Mouse (Mus musculus) lung, postnatal 0 days (tissue): ENCODE data around the gene Atp1b1. TPM values are rescaled to one million over a fixed set of nuclear protein-coding genes. Genes with fewer than 3 reads are reported as not detected.

Experiments
- ATAC-seq: fragments of 200-750 bp; cut with Nextera tagmentation; 2 replicates; pipeline ENCODE4 v1.8.0; 2017; ENCODE audit warnings: moderate library complexity
- DNase-seq: peaks from one replicate; pipeline ENCODE4 v3.0.0-alpha.2; 2016; ENCODE audit warnings: low spot score
- H3K27ac ChIP-seq: fragments of 300-500 bp; sonication (generic); 2 replicates; pipeline ENCODE4 v1.5.1; 2014; ENCODE audit warnings: antibody characterized with exemption, mild to moderate bottlenecking, low read length, mixed read lengths
- H3K27me3 ChIP-seq: fragments of 300-500 bp; sonication (generic); replicated peaks from 2 replicates; pipeline ENCODE4 v1.6.1; 2014; ENCODE audit warnings: low read length, mixed read lengths; ENCODE audit not compliant: insufficient read depth
- H3K36me3 ChIP-seq: fragments of 300-500 bp; sonication (generic); 2 replicates; pipeline ENCODE4 v1.6.1; 2014; ENCODE audit warnings: low read length, mixed read lengths; ENCODE audit not compliant: insufficient read depth
- H3K4me1 ChIP-seq: fragments of 300-500 bp; sonication (generic); 2 replicates; pipeline ENCODE4 v1.6.1; 2014; ENCODE audit warnings: antibody characterized with exemption, low read depth, low read length, mixed read lengths; ENCODE audit not compliant: insufficient read depth
- H3K4me2 ChIP-seq: fragments of 300-500 bp; sonication (generic); replicated peaks from 2 replicates; pipeline ENCODE4 v1.6.1; 2014; ENCODE audit warnings: low read depth, mild to moderate bottlenecking, low read length, moderate library complexity, mixed read lengths
- H3K4me3 ChIP-seq: fragments of 300-500 bp; sonication (generic); 2 replicates; pipeline ENCODE4 v1.5.1; 2014; ENCODE audit warnings: low read depth, low read length
- H3K9ac ChIP-seq: fragments of 300-500 bp; sonication (generic); replicated peaks from 2 replicates; pipeline ENCODE4 v1.6.1; 2014; ENCODE audit warnings: low read depth, mild to moderate bottlenecking
- H3K9me3 ChIP-seq: fragments of 300-500 bp; sonication (generic); 2 replicates; pipeline ENCODE4 v1.6.1; 2016; ENCODE audit warnings: low read length, mixed read lengths
- CTCF ChIP-seq: IDR thresholded peaks from 2 replicates; pipeline ENCODE4 v1.5.1; 2016; ENCODE audit warnings: antibody characterized with exemption, mild to moderate bottlenecking
- EP300 ChIP-seq: IDR thresholded peaks from 2 replicates; pipeline ENCODE4 v1.6.1; 2016; ENCODE audit warnings: antibody characterized with exemption, mild to moderate bottlenecking, control low read depth
- WGBS: fragments of 180-500 bp; shearing (Covaris S2); extraction: QIAGEN DNeasy Blood & Tissue Kit; methylation state at CpG from one replicate; pipeline ENCODE4 v1.1.7; 2014; 5-methylcytosine and 5-hydroxymethylcytosine counted together
- polyA plus RNA-seq: library from polyadenylated mRNA; unstranded; fragments of >200 nt; fragmentation: Nextera tagmentation; extraction: Ambion mirVana; gene quantifications from 2 replicates; pipeline ENCODE4 v1.2.1, GENCODE M21; 2015

Gene Atp1b1
- polyA plus RNA-seq, 1 experiment from 2014 or later: 444 TPM

- no peak for DNase-seq
- H3K27ac ChIP-seq: 0 out of 2 replicates have a peak overlapping the region, but pooled peaks have one; percentile 16
- no peak overlapping the region for H3K9ac ChIP-seq
- no peaks in the 10 kb centered on the region for H3K27me3 ChIP-seq
- WGBS: 69% methylated on average over 12 of the region's 12 CpGs
- no peaks in the 10 kb centered on the region for H3K4me1 ChIP-seq
- no peaks in the 10 kb centered on the region for H3K36me3 ChIP-seq
- ATAC-seq: no peak
- H3K4me2 ChIP-seq: no peak overlapping the region
- no peak overlapping the region for H3K4me3 ChIP-seq
- H3K9me3 ChIP-seq: no peaks in the 10 kb centered on the region
- TF ChIP-seq EP300 (no peak), CTCF (no peak)
Observed at GRCm38 (mm10) chr1:164416692-164417394, 41.3 kb downstream of the Atp1b1 start.

GRCm38 (mm10) chr1:164415347-164415751 is 42.8 kb downstream of the Atp1b1 start:
- TF ChIP-seq EP300 (no peak), CTCF (no peak)
- H3K36me3 ChIP-seq: no peaks in the 10 kb centered on the region
- H3K9me3 ChIP-seq: no peaks in the 10 kb centered on the region
- 68% methylated on average over 2 of the region's 2 CpGs for WGBS
- H3K27me3 ChIP-seq: no peaks in the 10 kb centered on the region
- H3K9ac ChIP-seq: no peak overlapping the region
- DNase-seq: no peak
- H3K27ac ChIP-seq: no peak overlapping the region
- ATAC-seq: no peak
- no peak overlapping the region for H3K4me3 ChIP-seq
- no peaks in the 10 kb centered on the region for H3K4me1 ChIP-seq
- H3K4me2 ChIP-seq: no peak overlapping the region

- 52% methylated on average over 11 of the region's 11 CpGs for WGBS
- Histone ChIP-seq H3K36me3 (no peaks in the 10 kb centered on the region), H3K9me3 (no peaks in the 10 kb centered on the region), H3K4me3 (no peak overlapping the region), H3K27ac (no peak overlapping the region), H3K4me1 (no peaks in the 10 kb centered on the region), H3K27me3 (no peaks in the 10 kb centered on the region), H3K9ac (no peak overlapping the region), H3K4me2 (no peak overlapping the region)
- DNase-seq (peak; percentile 88), ATAC-seq (peak; percentile 95)
- TF ChIP-seq EP300: peak; percentile 93
- no peak for TF ChIP-seq CTCF
Observed at GRCm38 (mm10) chr1:164413608-164414007, 44.5 kb downstream of the Atp1b1 start.

- H3K4me3 ChIP-seq: no peak overlapping the region
- no peaks in the 10 kb centered on the region for H3K4me1 ChIP-seq
- H3K9me3 ChIP-seq: no peaks in the 10 kb centered on the region
- DNase-seq: no peak
- WGBS: 80% methylated on average over 9 of the region's 9 CpGs
- ATAC-seq: no peak
- H3K9ac ChIP-seq: no peak overlapping the region
- no peak overlapping the region for H3K27ac ChIP-seq
- H3K36me3 ChIP-seq: no peaks in the 10 kb centered on the region
- no peaks in the 10 kb centered on the region for H3K27me3 ChIP-seq
- no peak overlapping the region for H3K4me2 ChIP-seq
- TF ChIP-seq EP300 (no peak), CTCF (no peak)
Observed at GRCm38 (mm10) chr1:164412906-164413305, 45.2 kb downstream of the Atp1b1 start.

GRCm38 (mm10) chr1:164411306-164411705 is 46.8 kb downstream of the Atp1b1 start:
- no peaks in the 10 kb centered on the region for H3K27me3 ChIP-seq
- TF ChIP-seq CTCF: no peak
- TF ChIP-seq EP300: no peak
- no peak overlapping the region for H3K27ac ChIP-seq
- no peaks in the 10 kb centered on the region for H3K4me1 ChIP-seq
- H3K36me3 ChIP-seq: no peaks in the 10 kb centered on the region
- no peaks in the 10 kb centered on the region for H3K9me3 ChIP-seq
- DNase-seq (no peak), ATAC-seq (no peak)
- WGBS: 87% methylated on average over 7 of the region's 7 CpGs
- no peak overlapping the region for H3K4me2 ChIP-seq
- no peak overlapping the region for H3K9ac ChIP-seq
- H3K4me3 ChIP-seq: no peak overlapping the region

- Histone ChIP-seq H3K4me3 (no peak overlapping the region), H3K27me3 (no peaks in the 10 kb centered on the region), H3K4me2 (no peak overlapping the region), H3K27ac (no peak overlapping the region), H3K4me1 (no peaks in the 10 kb centered on the region), H3K9me3 (no peaks in the 10 kb centered on the region), H3K36me3 (no peaks in the 10 kb centered on the region), H3K9ac (no peak overlapping the region)
- DNase-seq (no peak), ATAC-seq (no peak)
- WGBS: 87% methylated on average over 2 of the region's 2 CpGs
- TF ChIP-seq CTCF: no peak
- no peak for TF ChIP-seq EP300
Observed at GRCm38 (mm10) chr1:164408655-164409054, 49.5 kb downstream of the Atp1b1 start.
